Mouse (Mus musculus): ENCODE data around the gene Egfr.

GRCm38 (mm10) chr11:16800507-16800906 is 48.5 kb downstream of the Egfr start:
- no peak for TF ChIP-seq NRF1 (IDR thresholded peaks at IDR 0.05; ENCODE audit: low read depth, low read length)
- no peak for TF ChIP-seq POLR2A (IDR thresholded peaks at IDR 0.05; ENCODE audit: low read depth, low read length)
- TF ChIP-seq BHLHE40 (IDR thresholded peaks at IDR 0.05; ENCODE audit: low read depth, low read length), result no peak
- no peak for TF ChIP-seq MYC (IDR thresholded peaks at IDR 0.05; ENCODE audit: low read depth, low read length)
- TF ChIP-seq CTCF (conservative IDR thresholded peaks at IDR 0.05 in 1 of 2, IDR thresholded peaks at IDR 0.05 in 1 of 2; ENCODE audit: low read depth in 2 of 2, low read length in 2 of 2), result no peak
- TF ChIP-seq EP300 (IDR thresholded peaks at IDR 0.05; ENCODE audit: low read length), result no peak
- no peak for TF ChIP-seq E2F4 (IDR thresholded peaks at IDR 0.05; ENCODE audit: insufficient replicate concordance, low read depth, low read length)
- TF ChIP-seq CHD2 (IDR thresholded peaks at IDR 0.05; ENCODE audit: low read length), result no peak

All from CH12.LX (cell line).